Mouse (Mus musculus): ENCODE results near the gene Slc29a1.

GRCm38 (mm10) chr17:45559732-45560525, 39.5 kb downstream of the Slc29a1 start:
- TF ChIP-seq HCFC1 (IDR thresholded peaks at IDR 0.05; ENCODE audit: borderline replicate concordance, insufficient read depth, low read length) (no peak), CHD2 (IDR thresholded peaks at IDR 0.05; ENCODE audit: low read depth, low read length) (no peak)

Measured in ES-E14 (cell line).